Mouse (Mus musculus): ENCODE data around the gene Hnrnph2.

- TF ChIP-seq POLR2A (IDR thresholded peaks at IDR 0.05; ENCODE audit: borderline replicate concordance, low read depth, low read length) (no peak), CTCF (IDR thresholded peaks at IDR 0.05; ENCODE audit: low read depth, low read length) (no peak)
Measured at GRCm38 (mm10) chrX:134652061-134652460, 51.1 kb downstream of the Hnrnph2 start.

Measured in bone marrow macrophage, adult 2 months (primary cell).